Mouse (Mus musculus): ENCODE results near the gene Kcnmb1. TPM values are rescaled to one million over a fixed set of nuclear protein-coding genes. Genes with fewer than 3 reads are reported as not detected.

The Kcnmb1 gene
- polyA plus RNA-seq, 1 experiment from 2014 or later = 3.0 TPM

- Histone ChIP-seq H3K4me1 (no peaks in the 10 kb centered on the region), H3K9me3 (no peaks in the 10 kb centered on the region), H3K4me3 (no peak overlapping the region), H3K36me3 (no peaks in the 10 kb centered on the region), H3K27me3 (replicated peaks) (peaks cover 15% of the 10 kb centered on the region), H3K9ac (no peak overlapping the region), H3K27ac (replicated peaks) (no peak overlapping the region), H3K4me2 (no peak overlapping the region)
- WGBS = 65% methylated on average over 5 of the region's 5 CpGs
- no peak for ATAC-seq (ENCODE audit: extremely low read depth, insufficient number of reproducible peaks, low FRiP score, low TSS enrichment)
Observed at GRCm38 (mm10) chr11:34002593-34002965, 39.8 kb downstream of the Kcnmb1 start.

DNA sequence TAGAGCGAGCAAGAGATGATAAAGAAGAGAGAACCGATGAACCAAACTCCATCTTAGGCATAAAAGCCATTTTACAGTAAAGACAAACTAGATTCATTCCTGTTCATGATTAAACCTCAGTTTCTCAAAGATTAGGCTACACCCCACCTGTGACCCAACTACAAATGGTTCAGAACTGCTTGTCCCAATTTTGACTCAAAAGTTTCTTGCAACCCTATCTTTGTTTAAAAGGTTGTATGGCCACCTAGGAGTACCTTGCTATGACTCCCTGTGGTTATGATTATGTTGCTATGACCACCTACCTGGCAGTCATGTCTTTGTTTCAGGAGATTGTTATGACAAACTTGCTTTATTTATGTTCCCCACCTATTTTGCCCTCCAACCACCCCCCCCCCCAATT, 44.8 kb downstream of the Kcnmb1 start:
- Histone ChIP-seq H3K9me3 (no peaks in the 10 kb centered on the region), H3K27me3 (replicated peaks) (no peaks in the 10 kb centered on the region), H3K36me3 (no peaks in the 10 kb centered on the region), H3K4me3 (no peak overlapping the region), H3K9ac (no peak overlapping the region), H3K4me1 (peaks cover 7% of the 10 kb centered on the region; the same call in 1 of the 2 replicates), H3K27ac (replicated peaks) (no peak overlapping the region), H3K4me2 (no peak overlapping the region)
- WGBS = 49% methylated on average over 2 of the region's 2 CpGs
- ATAC-seq (ENCODE audit: extremely low read depth, insufficient number of reproducible peaks, low FRiP score, low TSS enrichment) = no peak

DNA sequence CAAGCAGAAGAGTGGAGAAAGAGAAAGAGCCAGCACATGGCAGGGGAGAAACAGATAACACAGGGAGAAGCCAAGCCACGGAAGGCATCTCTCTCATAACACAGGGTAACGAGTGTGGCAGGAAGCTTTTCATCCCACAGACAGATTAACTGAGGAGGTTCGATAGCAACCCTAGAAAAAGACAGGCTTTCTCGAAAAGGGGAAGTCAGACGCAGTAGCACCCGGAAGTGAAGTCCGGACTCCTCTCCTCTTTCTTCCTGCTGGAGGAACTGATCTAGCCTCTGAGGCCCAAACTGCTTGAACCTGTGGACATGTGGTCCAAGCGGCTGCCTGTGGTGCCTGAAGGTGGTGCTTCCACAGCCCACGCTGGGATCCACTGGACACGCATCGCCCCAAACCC, 45.4 kb downstream of the Kcnmb1 start:
- no peak overlapping the region for H3K9ac ChIP-seq
- ATAC-seq (ENCODE audit: extremely low read depth, insufficient number of reproducible peaks, low FRiP score, low TSS enrichment) = no peak
- 71% methylated on average over 11 of the region's 11 CpGs for WGBS
- H3K36me3 ChIP-seq = no peaks in the 10 kb centered on the region
- no peaks in the 10 kb centered on the region for H3K9me3 ChIP-seq
- H3K4me1 ChIP-seq = peaks cover 7% of the 10 kb centered on the region; the same call in 1 of the 2 replicates
- no peak overlapping the region for H3K4me2 ChIP-seq
- no peaks in the 10 kb centered on the region for H3K27me3 ChIP-seq (replicated peaks)
- no peak overlapping the region for H3K4me3 ChIP-seq
- H3K27ac ChIP-seq (replicated peaks) = no peak overlapping the region

DNA sequence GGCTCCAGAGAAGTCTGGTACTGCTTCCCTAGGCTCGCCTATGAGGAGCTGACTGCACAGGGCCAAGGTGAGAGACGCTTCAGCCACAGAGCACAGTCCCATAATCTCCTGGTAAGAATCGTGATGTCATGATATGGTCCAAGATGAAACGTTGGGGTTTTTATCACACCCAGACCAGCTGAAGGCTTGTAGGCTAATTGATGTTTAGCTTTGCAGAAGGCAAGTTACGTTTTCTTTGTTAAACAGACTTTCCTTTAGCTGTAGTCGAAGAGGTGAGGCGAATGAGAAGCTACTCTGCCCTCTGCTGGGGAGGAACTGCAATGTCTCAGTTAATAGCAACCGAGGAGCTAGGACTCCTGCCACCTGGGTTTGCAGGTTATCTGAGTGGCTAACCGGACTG, 45.9 kb downstream of the Kcnmb1 start:
- no peaks in the 10 kb centered on the region for H3K27me3 ChIP-seq (replicated peaks)
- no peak overlapping the region for H3K27ac ChIP-seq (replicated peaks)
- H3K4me2 ChIP-seq = peak overlapping the region; percentile 13; the same call in 1 of the 2 replicates
- no peaks in the 10 kb centered on the region for H3K36me3 ChIP-seq
- H3K4me3 ChIP-seq = no peak overlapping the region
- no peaks in the 10 kb centered on the region for H3K9me3 ChIP-seq
- no peak for ATAC-seq (ENCODE audit: extremely low read depth, insufficient number of reproducible peaks, low FRiP score, low TSS enrichment)
- no peak overlapping the region for H3K9ac ChIP-seq
- peaks cover 7% of the 10 kb centered on the region; the same call in 1 of the 2 replicates for H3K4me1 ChIP-seq
- 40% methylated on average over 9 of the region's 9 CpGs for WGBS

DNA sequence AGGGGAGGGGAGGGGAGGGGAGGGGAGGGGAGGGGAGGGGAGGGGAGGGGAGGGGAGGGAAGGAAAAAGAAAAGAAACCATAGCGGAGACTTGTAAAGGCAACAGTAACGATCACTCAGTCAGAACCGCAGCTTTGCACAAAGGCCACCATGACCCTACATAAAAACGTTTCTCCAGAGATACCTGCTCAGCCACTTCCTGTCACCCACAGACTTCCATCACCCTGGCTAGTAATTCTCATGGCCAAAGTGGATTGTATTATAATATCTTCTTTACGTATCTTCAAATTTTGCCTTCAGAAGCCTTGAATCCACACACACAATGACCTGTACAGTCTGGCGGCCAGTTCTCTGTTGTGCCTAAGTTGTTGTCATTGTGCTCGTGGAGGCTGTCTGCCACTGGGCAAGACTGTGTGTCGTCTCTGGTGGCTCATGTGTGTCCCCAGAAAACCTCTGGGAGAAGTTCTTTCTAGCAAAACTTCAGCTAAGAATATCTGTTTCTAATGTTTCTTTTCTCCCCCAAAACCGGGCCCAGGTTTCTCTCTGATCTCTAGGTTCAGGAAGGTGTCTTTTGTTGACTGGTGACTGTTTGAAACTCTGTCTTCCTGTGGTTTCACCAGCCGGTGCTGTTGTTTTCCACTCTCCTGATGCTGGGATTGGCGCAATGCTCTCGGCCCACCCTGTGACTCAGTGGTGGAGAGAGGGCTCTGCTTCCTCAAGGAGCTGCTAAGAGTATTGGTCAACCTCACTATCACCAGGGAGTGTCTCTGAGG, 46.7 kb downstream of the Kcnmb1 start:
- Histone ChIP-seq H3K36me3 (no peaks in the 10 kb centered on the region), H3K27me3 (replicated peaks) (no peaks in the 10 kb centered on the region), H3K9me3 (no peaks in the 10 kb centered on the region), H3K4me3 (no peak overlapping the region), H3K9ac (no peak overlapping the region), H3K4me2 (no peak overlapping the region), H3K27ac (replicated peaks) (0 out of 2 replicates have a peak overlapping the region, but pooled peaks have one; percentile 63), H3K4me1 (peaks cover 7% of the 10 kb centered on the region; the same call in 1 of the 2 replicates)
- WGBS = 71% methylated on average over 12 of the region's 12 CpGs
- no peak for ATAC-seq (ENCODE audit: extremely low read depth, insufficient number of reproducible peaks, low FRiP score, low TSS enrichment)

DNA sequence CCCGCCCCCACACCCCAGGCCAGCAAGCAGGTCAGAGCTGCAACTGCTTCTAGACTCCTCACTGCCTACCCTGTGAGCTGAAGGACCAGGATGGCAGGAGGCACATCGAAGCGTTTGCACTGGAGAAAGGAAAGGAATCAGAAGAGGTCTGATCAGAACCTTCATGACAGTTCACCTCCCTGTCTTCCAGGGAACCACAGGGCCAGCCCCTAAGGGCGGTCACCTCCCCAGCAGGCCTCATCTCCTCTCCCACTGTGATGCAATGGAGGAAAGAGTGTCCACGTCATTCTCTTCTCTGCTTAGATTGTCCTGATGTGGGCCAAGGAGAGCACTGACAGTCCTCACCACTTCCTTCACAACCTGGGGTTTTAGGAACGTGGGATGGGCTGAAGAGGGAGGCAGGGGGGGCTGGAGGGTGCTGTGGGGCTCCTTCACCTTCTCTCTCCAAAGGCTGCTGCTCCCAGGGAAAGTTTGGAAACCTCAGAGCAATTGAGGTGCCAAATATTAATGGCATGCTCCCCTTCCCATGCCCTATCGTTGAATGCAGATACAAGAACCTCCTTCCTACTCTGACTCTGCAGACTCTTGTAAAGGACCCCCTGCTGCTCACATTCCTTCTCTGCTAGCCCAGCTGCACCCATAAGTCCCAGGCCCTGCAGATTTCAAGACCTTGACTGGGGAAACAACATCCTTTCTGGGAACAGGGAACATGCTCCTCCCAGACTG, 47.5 kb downstream of the Kcnmb1 start:
- no peaks in the 10 kb centered on the region for H3K9me3 ChIP-seq
- H3K4me3 ChIP-seq = no peak overlapping the region
- peaks cover 7% of the 10 kb centered on the region; the same call in 1 of the 2 replicates for H3K4me1 ChIP-seq
- H3K4me2 ChIP-seq = no peak overlapping the region
- no peak overlapping the region for H3K9ac ChIP-seq
- H3K36me3 ChIP-seq = no peaks in the 10 kb centered on the region
- ATAC-seq (ENCODE audit: extremely low read depth, insufficient number of reproducible peaks, low FRiP score, low TSS enrichment) = no peak
- WGBS = 56% methylated on average over 7 of the region's 7 CpGs
- peak overlapping the region; percentile 63 for H3K27ac ChIP-seq (replicated peaks)
- H3K27me3 ChIP-seq (replicated peaks) = no peaks in the 10 kb centered on the region

DNA sequence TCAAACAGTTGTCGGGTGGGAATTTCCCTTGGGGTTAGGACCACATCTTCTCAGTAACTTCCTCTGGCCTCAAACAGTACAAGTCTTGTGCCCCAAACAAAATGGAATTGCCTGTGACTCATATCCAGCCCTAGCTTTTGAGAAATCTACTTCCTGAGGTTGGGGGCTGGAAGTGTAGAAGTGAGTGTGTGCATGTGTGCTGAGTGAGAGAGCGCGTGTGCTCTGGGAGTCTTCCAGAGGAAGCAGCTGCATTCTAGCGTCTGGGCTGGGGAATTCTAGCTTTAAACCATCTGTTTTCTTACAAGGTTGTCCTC, 48.0 kb downstream of the Kcnmb1 start:
- Histone ChIP-seq H3K4me1 (peaks cover 7% of the 10 kb centered on the region; the same call in 1 of the 2 replicates), H3K9ac (no peak overlapping the region), H3K27me3 (replicated peaks) (no peaks in the 10 kb centered on the region), H3K9me3 (no peaks in the 10 kb centered on the region), H3K36me3 (no peaks in the 10 kb centered on the region), H3K4me3 (no peak overlapping the region), H3K4me2 (no peak overlapping the region), H3K27ac (replicated peaks) (peak overlapping the region; percentile 63)
- 43% methylated on average over 4 of the region's 4 CpGs for WGBS
- ATAC-seq (ENCODE audit: extremely low read depth, insufficient number of reproducible peaks, low FRiP score, low TSS enrichment) = no peak

GRCm38 (mm10) chr11:34012007-34012652, 49.3 kb downstream of the Kcnmb1 start:
- Histone ChIP-seq H3K9ac (no peak overlapping the region), H3K4me1 (peaks cover 7% of the 10 kb centered on the region; the same call in 1 of the 2 replicates), H3K4me3 (no peak overlapping the region), H3K36me3 (no peaks in the 10 kb centered on the region), H3K9me3 (no peaks in the 10 kb centered on the region), H3K27ac (replicated peaks) (no peak overlapping the region), H3K4me2 (no peak overlapping the region), H3K27me3 (replicated peaks) (no peaks in the 10 kb centered on the region)
- WGBS = 35% methylated on average over 6 of the region's 6 CpGs
- ATAC-seq (ENCODE audit: extremely low read depth, insufficient number of reproducible peaks, low FRiP score, low TSS enrichment) = no peak

Other genes with a start within 250 kb of the Kcnmb1 start
- gene Kcnip1, start 30.1 kb downstream of the Kcnmb1 start, polyA plus RNA-seq (2015; fragmentation: Nextera tagmentation; extraction: Ambion mirVana) = 0.15 and 0.43 TPM in 2 replicates
- gene Lcp2, start 83.9 kb downstream of the Kcnmb1 start, polyA plus RNA-seq (2015; fragmentation: Nextera tagmentation; extraction: Ambion mirVana) = 1.2 and 2.2 TPM in 2 replicates
- not detected in 2 replicates for gene 4930469K13Rik, start 135.5 kb downstream of the Kcnmb1 start, polyA plus RNA-seq (2015; fragmentation: Nextera tagmentation; extraction: Ambion mirVana)
- gene Foxi1, start 245.1 kb downstream of the Kcnmb1 start, polyA plus RNA-seq (2015; fragmentation: Nextera tagmentation; extraction: Ambion mirVana) = not detected in 2 replicates

Data from heart, embryonic 13.5 days (tissue).